Mouse (Mus musculus) olfactory bulb, adult 2 months (tissue): ENCODE measurements around the gene Impdh2.

Experiments used
- CTCF ChIP-seq: fragments of 200-500 bp; IDR thresholded peaks from 2 replicates; pipeline ENCODE4 v1.5.1; 2012; ENCODE audit warnings: low read depth, mild to moderate bottlenecking, low read length, moderate library complexity; ENCODE audit not compliant: insufficient read depth
- POLR2A ChIP-seq: fragments of 200-500 bp; IDR thresholded peaks from 2 replicates; pipeline ENCODE4 v1.6.1; 2012; ENCODE audit warnings: mild to moderate bottlenecking, low read depth, low read length, moderate library complexity; ENCODE audit not compliant: insufficient read depth

GRCm38 (mm10) chr9:108587571-108588180, 27.6 kb downstream of the Impdh2 start:
- TF ChIP-seq CTCF (peak; percentile 13; the same call in 1 of the 2 replicates), POLR2A (no peak)
